Mouse (Mus musculus) stomach, embryonic 15.5 days (tissue): Measurements from ENCODE around the gene Ccr4. TPM values are rescaled to one million over a fixed set of nuclear protein-coding genes. Genes with fewer than 3 reads are reported as not detected.

Experiments used
- polyA plus RNA-seq: library from polyadenylated mRNA; unstranded; fragments of >200 nt; fragmentation: Nextera tagmentation; extraction: Ambion mirVana; gene quantifications from 2 replicates; pipeline ENCODE4 v1.2.1, GENCODE M21; 2015

The Ccr4 gene
- polyA plus RNA-seq, 1 experiment from 2014 or later, result 0.04 TPM

Other genes with a start within 250 kb of the Ccr4 start
- not detected in 2 replicates for gene Bcl2a1c, start 174.8 kb downstream of the Ccr4 start, polyA plus RNA-seq
- 124 and 147 TPM in 2 replicates for gene Crtap, start 114.2 kb downstream of the Ccr4 start, polyA plus RNA-seq
- 59.8 and 71.4 TPM in 2 replicates for gene Glb1, start 103.8 kb downstream of the Ccr4 start, polyA plus RNA-seq
- gene Tmppe, start 103.8 kb downstream of the Ccr4 start, polyA plus RNA-seq, result 9.9 and 11.1 TPM in 2 replicates
- 0.19 and 0.64 TPM in 2 replicates for gene C130032M10Rik, start 10.8 kb upstream of the Ccr4 start, polyA plus RNA-seq
- 2.0 and 2.2 TPM in 2 replicates for gene Trim71, start 59.5 kb upstream of the Ccr4 start, polyA plus RNA-seq
- gene Cnot10, start 135.3 kb upstream of the Ccr4 start, polyA plus RNA-seq, result 51.2 and 60.1 TPM in 2 replicates
- gene Dync1li1, start 183.9 kb upstream of the Ccr4 start, polyA plus RNA-seq, result 57.6 and 58.3 TPM in 2 replicates
- 58.7 and 60.9 TPM in 2 replicates for gene Cmtm6, start 226.2 kb upstream of the Ccr4 start, polyA plus RNA-seq